Mouse (Mus musculus): ENCODE data around the gene Vmn1r127. TPM values are rescaled to one million over a fixed set of nuclear protein-coding genes. Genes with fewer than 3 reads are reported as not detected.

The Vmn1r127 gene
- polyA plus RNA-seq (2012; rRNA removed): not detected in 2 replicates

DNA sequence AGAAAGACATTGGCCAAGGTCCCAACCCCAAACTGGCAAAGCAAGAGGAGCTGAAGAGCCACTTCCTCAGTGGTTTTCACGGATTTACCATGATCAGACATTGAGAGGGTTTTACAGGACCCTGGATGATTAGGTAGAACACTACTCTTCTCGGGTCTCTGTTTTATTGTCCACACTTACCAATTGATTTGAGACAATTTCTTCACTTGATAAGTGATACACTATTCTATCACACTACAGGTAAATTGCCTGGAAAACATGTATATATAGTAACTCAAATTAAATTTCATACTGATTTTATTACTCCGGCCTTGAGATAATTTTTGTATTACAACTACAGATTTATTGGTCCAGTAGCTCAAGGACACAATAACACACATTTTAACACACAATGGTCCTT, at the start of gene Vmn1r127:
TSS of gene Vmn1r127 (minus strand) at position 101 of the 400 bp plus-strand sequence.

GRCm38 (mm10) chr7:21361191-21361590, 41.5 kb upstream of the Vmn1r127 start, which contains the start of gene Vmn1r129:
Vmn1r129 (minus strand) TSS chr7:21361291.

GRCm38 (mm10) chr7:21349073-21349472, 29.4 kb upstream of the Vmn1r127 start, which contains the start of gene Vmn1r128:
Vmn1r128 (plus strand) TSS chr7:21349373.

GRCm38 (mm10) chr7:21301367-21301766, 18.3 kb downstream of the Vmn1r127 start, which contains the start of gene Vmn1r126:
Vmn1r126 (minus strand) TSS chr7:21301467.

GRCm38 (mm10) chr7:21271879-21272278, 47.8 kb downstream of the Vmn1r127 start, which contains the start of gene Vmn1r125:
Vmn1r125 (plus strand) TSS chr7:21272179.

Other genes with a start within 250 kb of the Vmn1r127 start
- gene Vmn1r121, start 221.3 kb downstream of the Vmn1r127 start, polyA plus RNA-seq (2012; rRNA removed): not detected in 2 replicates
- not detected in 2 replicates for gene Vmn1r122, start 185.7 kb downstream of the Vmn1r127 start, polyA plus RNA-seq (2012; rRNA removed)
- gene Vmn1r123, start 157.7 kb downstream of the Vmn1r127 start, polyA plus RNA-seq (2012; rRNA removed): not detected in 2 replicates
- not detected in 2 replicates for gene Gm5157, start 129.4 kb downstream of the Vmn1r127 start, polyA plus RNA-seq (2012; rRNA removed)
- gene Vmn1r124, start 59.2 kb downstream of the Vmn1r127 start, polyA plus RNA-seq (2012; rRNA removed): not detected in 2 replicates
- gene Vmn1r125, start 47.7 kb downstream of the Vmn1r127 start, polyA plus RNA-seq (2012; rRNA removed): not detected in 2 replicates
- not detected in 2 replicates for gene Vmn1r126, start 18.4 kb downstream of the Vmn1r127 start, polyA plus RNA-seq (2012; rRNA removed)
- gene Vmn1r128, start 29.5 kb upstream of the Vmn1r127 start, polyA plus RNA-seq (2012; rRNA removed): not detected in 2 replicates
- gene Vmn1r129, start 41.4 kb upstream of the Vmn1r127 start, polyA plus RNA-seq (2012; rRNA removed): not detected in 2 replicates
- not detected in 2 replicates for gene Gm6882, start 112.9 kb upstream of the Vmn1r127 start, polyA plus RNA-seq (2012; rRNA removed)
- gene Vmn1r130, start 191.9 kb upstream of the Vmn1r127 start, polyA plus RNA-seq (2012; rRNA removed): not detected in 2 replicates
- gene Vmn1r131, start 226.2 kb upstream of the Vmn1r127 start, polyA plus RNA-seq (2012; rRNA removed): not detected in 2 replicates